7 mouse cellular contexts compared by ENCODE assay signal in genomic region chr4:134799272-134799671, GRCm38 (mm10). TPM values are rescaled to one million over a fixed set of nuclear protein-coding genes. Genes with fewer than 3 reads are reported as not detected.
DNase-seq lines count a peak whose midpoint lies in the region; ATAC-seq lines count a peak whose summit lies in the region.

No protein-coding gene starts in this region.

- H3K9me3 ChIP-seq in forebrain, embryonic 15.5 days, result no peaks in the 10 kb centered on the region
- H3K9me3 ChIP-seq in hindbrain, embryonic 11.5 days (ENCODE audit: control insufficient read depth, low read length), result no peaks in the 10 kb centered on the region
- H3K9me3 ChIP-seq in midbrain, embryonic 10.5 days (replicated peaks), result no peaks in the 10 kb centered on the region

- peak; percentile 72 for DNase-seq in Muller cell, postnatal 12 days (ENCODE audit: inconsistent ontology term)
- peak; percentile 63 for DNase-seq in c-Kit-positive CD71-positive TER-119-negative erythroid progenitor cells, embryonic 14.5 days (ENCODE audit: low read depth)
- DNase-seq in hindbrain, embryonic 11.5 days (ENCODE audit: low spot score), result peak; percentile 88
- peak; percentile 47 to 67 for DNase-seq in layer of hippocampus, postnatal 25 days (ENCODE audit: extremely low spot score in 1 of 2, low spot score in 1 of 2)
- DNase-seq in midbrain, embryonic 10.5 days (ENCODE audit: low spot score), result peak; percentile 80
- peak; percentile 71 for DNase-seq in skeletal muscle tissue, adult 2 months (ENCODE audit: low read depth, low spot score)

- ATAC-seq in forebrain, embryonic 15.5 days (replicated peaks), result peak; percentile 57; the same call in 1 of the 2 replicates
- no peak for ATAC-seq in hindbrain, embryonic 11.5 days (ENCODE audit: low FRiP score)

- no peak overlapping the region for H3K9ac ChIP-seq in forebrain, embryonic 15.5 days (replicated peaks)
- no peak overlapping the region for H3K9ac ChIP-seq in hindbrain, embryonic 11.5 days (ENCODE audit: low read depth, low read length)

- H3K4me3 ChIP-seq in forebrain, embryonic 15.5 days, result no peak overlapping the region
- no peak overlapping the region for H3K4me3 ChIP-seq in hindbrain, embryonic 11.5 days (ENCODE audit: low read depth, low read length)
- no peak overlapping the region for H3K4me3 ChIP-seq in midbrain, embryonic 10.5 days

- H3K36me3 ChIP-seq in forebrain, embryonic 15.5 days, result peaks cover 32% of the 10 kb centered on the region
- H3K36me3 ChIP-seq in hindbrain, embryonic 11.5 days (ENCODE audit: control insufficient read depth, insufficient read depth, low read length), result no peaks in the 10 kb centered on the region
- H3K36me3 ChIP-seq in midbrain, embryonic 10.5 days, result peaks cover 38% of the 10 kb centered on the region

- WGBS in forebrain, embryonic 15.5 days, result 11% methylated on average over 4 of the region's 4 CpGs
- WGBS in hindbrain, embryonic 11.5 days, result 7% methylated on average over 4 of the region's 4 CpGs
- WGBS in midbrain, embryonic 10.5 days, result 14% methylated on average over 4 of the region's 4 CpGs

- H3K27me3 ChIP-seq in forebrain, embryonic 15.5 days, result no peaks in the 10 kb centered on the region
- no peaks in the 10 kb centered on the region for H3K27me3 ChIP-seq in hindbrain, embryonic 11.5 days (ENCODE audit: control insufficient read depth, insufficient read depth, low read length)
- H3K27me3 ChIP-seq in midbrain, embryonic 10.5 days (ENCODE audit: low read depth, poor library complexity, severe bottlenecking), result no peaks in the 10 kb centered on the region

- no peak overlapping the region for H3K4me2 ChIP-seq in forebrain, embryonic 15.5 days (replicated peaks)
- H3K4me2 ChIP-seq in hindbrain, embryonic 11.5 days (replicated peaks; ENCODE audit: low read depth, low read length), result no peak overlapping the region

- H3K27ac ChIP-seq in forebrain, embryonic 15.5 days (replicated peaks), result no peak overlapping the region
- no peak overlapping the region for H3K27ac ChIP-seq in hindbrain, embryonic 11.5 days (ENCODE audit: low read depth, low read length)
- no peak overlapping the region for H3K27ac ChIP-seq in midbrain, embryonic 10.5 days (replicated peaks)

- H3K4me1 ChIP-seq in forebrain, embryonic 15.5 days, result peaks cover 3% of the 10 kb centered on the region; the same call in 1 of the 2 replicates
- H3K4me1 ChIP-seq in hindbrain, embryonic 11.5 days (replicated peaks; ENCODE audit: control insufficient read depth, insufficient read depth, low read length), result no peaks in the 10 kb centered on the region; the same call in 1 of the 2 replicates
- H3K4me1 ChIP-seq in midbrain, embryonic 10.5 days, result peaks cover 30% of the 10 kb centered on the region

RNA-seq across cellular contexts. Expression of gene Ldlrap1, which starts 31.4 kb away (rescaled TPM):
- polyA plus RNA-seq in forebrain, embryonic 15.5 days (2015; fragmentation: Nextera tagmentation; extraction: Ambion mirVana), result 1.9 and 2.8 TPM in 2 replicates
- polyA plus RNA-seq in hindbrain, embryonic 11.5 days (2014; fragmentation: Nextera tagmentation; extraction: Ambion mirVana), result 4.3 and 5.6 TPM in 2 replicates
- 1 to 10 TPM; 2.7 to 3.7 TPM for total RNA-seq in layer of hippocampus, postnatal 25 days (2021)
- polyA plus RNA-seq in midbrain, embryonic 10.5 days (2016; fragmentation: Nextera tagmentation; extraction: Ambion mirVana), result 8.6 and 9.3 TPM in 2 replicates

RNA-seq across cellular contexts. Expression of gene Maco1, which starts 53.9 kb away (rescaled TPM):
- polyA plus RNA-seq in forebrain, embryonic 15.5 days (2015; fragmentation: Nextera tagmentation; extraction: Ambion mirVana), result 111 and 112 TPM in 2 replicates
- 59.0 and 73.1 TPM in 2 replicates for polyA plus RNA-seq in hindbrain, embryonic 11.5 days (2014; fragmentation: Nextera tagmentation; extraction: Ambion mirVana)
- total RNA-seq in layer of hippocampus, postnatal 25 days (2021), result 10 to 100 TPM; 42.0 to 48.0 TPM
- 36.8 and 41.3 TPM in 2 replicates for polyA plus RNA-seq in midbrain, embryonic 10.5 days (2016; fragmentation: Nextera tagmentation; extraction: Ambion mirVana)
